In genomic region chr7:101213515-101214263, GRCm38 (mm10) we compare ENCODE assay signal across 22 mouse cellular contexts.
DNase-seq lines count a peak whose midpoint lies in the region; ATAC-seq and TF ChIP-seq lines count a peak whose summit lies in the region.
"Had no signal": no experiment of that assay in that cellular context is flagged by ENCODE, and none has a peak within 500 bp of the region (broad histone marks: within the 10 kb centered on the region; RNA-seq: fewer than 3 reads in every experiment).

No protein-coding gene starts in this region.

- H3K27ac ChIP-seq in liver, adult 2 months (replicated peaks; ENCODE audit: insufficient read depth, low read depth, low read length) = no peak overlapping the region
- H3K27ac ChIP-seq: forebrain, embryonic 10.5 days; liver, embryonic 13.5 days had no signal

- H3K4me3 ChIP-seq in liver, adult 2 months (ENCODE audit: insufficient read depth, low read depth, low read length) = no peak overlapping the region
- H3K4me3 ChIP-seq: forebrain, embryonic 10.5 days; liver, embryonic 13.5 days; megakaryocyte, embryonic 14.5 days had no signal

- H3K9ac ChIP-seq in liver, adult 2 months (ENCODE audit: low read depth, low read length) = no peak overlapping the region
- H3K9ac ChIP-seq: liver, embryonic 13.5 days had no signal

- H3K36me3 ChIP-seq in liver, adult 2 months (ENCODE audit: control insufficient read depth, insufficient read depth, low read length) = peaks cover 7% of the 10 kb centered on the region; the same call in 1 of the 2 replicates
- H3K36me3 ChIP-seq: G1E had no signal

- H3K27me3 ChIP-seq in liver, adult 2 months (ENCODE audit: control insufficient read depth, insufficient read depth, low read length) = no peaks in the 10 kb centered on the region
- H3K27me3 ChIP-seq: liver, embryonic 13.5 days; megakaryocyte, embryonic 14.5 days had no signal

- peak; percentile 57 for ATAC-seq in activated CD4-positive, CD25-positive, alpha-beta regulatory T cell, adult 4 months
- ATAC-seq: hindbrain, embryonic 16.5 days had no signal

- whole genome bisulfite sequencing in liver, adult 2 months = 66% methylated on average over 3 of the region's 3 CpGs

- no peak for TF ChIP-seq POLR2A in liver, adult 2 months (IDR thresholded peaks at IDR 0.05; ENCODE audit: extremely low read depth, insufficient read depth, low read length)

- no peak for TF ChIP-seq CTCF in liver, adult 2 months (IDR thresholded peaks at IDR 0.05; ENCODE audit: low read depth, low read length)

- H3K79me2 ChIP-seq in liver, adult 2 months (ENCODE audit: control insufficient read depth, insufficient read depth, low read length) = no peaks in the 10 kb centered on the region

- H3K4me1 ChIP-seq in liver, adult 2 months (ENCODE audit: control insufficient read depth, insufficient read depth, low read length) = no peaks in the 10 kb centered on the region
- H3K4me1 ChIP-seq: forebrain, embryonic 10.5 days; liver, embryonic 13.5 days had no signal

- DNase-seq in liver, adult 2 months (ENCODE audit: extremely low read depth, low read depth, low spot score) = peak; percentile 14
- DNase-seq in liver = no peak
- peak; percentile 88 for DNase-seq in A20 (ENCODE audit: low read depth, low spot score)
- DNase-seq in skeletal muscle tissue, adult 2 months (ENCODE audit: low read depth, low spot score) = peak; percentile 27
- DNase-seq in left cerebral cortex, adult 18-20 months (ENCODE audit: low spot score in 2 of 2) = no peak
- DNase-seq in retina, postnatal 1 day = no peak
- DNase-seq in thymus, adult 18-20 months = no peak
- DNase-seq: adrenal gland, postnatal 36 days; cerebellum, adult 18-20 months; cerebellum, postnatal 36 days; kidney, adult 18-20 months; kidney, postnatal 25 days; liver, embryonic 13.5 days; midbrain, embryonic 14.5 days; right cerebral cortex, adult 18-20 months; spleen, adult 18-20 months; thymus, postnatal 36 days had no signal

Comparison
In these comparisons a context has a peak if more than half of its experiments do, and no peak if none do; other contexts are left out.
1. DNase-seq: peak in liver, adult 2 months (single experiment), A20 (single experiment) and skeletal muscle tissue, adult 2 months (single experiment); none in liver (single experiment), left cerebral cortex, adult 18-20 months (0 of 2), retina, postnatal 1 day (single experiment) and thymus, adult 18-20 months (0 of 2).